17 mouse cellular contexts compared by ENCODE assay signal in the genomic region with DNA sequence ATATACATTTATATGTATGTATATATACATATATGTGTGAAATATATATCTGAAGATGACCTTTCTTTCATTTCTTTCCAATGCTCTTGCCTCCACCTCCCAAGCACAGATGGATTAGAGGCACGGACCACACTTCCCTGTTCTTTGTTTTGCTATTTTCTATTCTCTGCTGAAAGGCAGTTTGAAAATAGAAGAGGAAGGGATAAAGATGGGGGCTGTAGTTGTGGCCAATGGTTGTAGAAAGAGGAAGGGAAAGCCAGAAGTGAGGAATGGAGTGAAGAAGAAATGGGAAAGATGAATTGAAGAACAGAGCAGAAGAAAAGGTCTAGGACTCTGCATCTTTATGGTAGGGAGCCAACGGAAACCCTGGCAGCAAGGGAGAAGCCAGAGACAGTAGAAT.
"Had no signal": no experiment of that assay in that cellular context is flagged by ENCODE, and none has a peak within 500 bp of the region (broad histone marks: within the 10 kb centered on the region; RNA-seq: fewer than 3 reads in every experiment).

No protein-coding gene starts in this region.

- DNase-seq: liver, postnatal 0 days; lung, adult 2 months; lung, postnatal 14 days; lung, postnatal 36 days; right cerebral cortex, postnatal 14 days; thymus, adult 2 months; thymus, postnatal 25 days; thymus, postnatal 4 days had no signal

- H3K4me1 ChIP-seq: neural tube, embryonic 12.5 days; stomach, embryonic 15.5 days had no signal

- H3K4me3 ChIP-seq: lung, embryonic 15.5 days; megakaryocyte, embryonic 14.5 days; midbrain, embryonic 13.5 days; midbrain, embryonic 15.5 days; neural tube, embryonic 12.5 days; stomach, embryonic 15.5 days had no signal

- H3K27ac ChIP-seq: lung, embryonic 15.5 days; macrophage; midbrain, embryonic 13.5 days; midbrain, embryonic 15.5 days; neural tube, embryonic 12.5 days; stomach, embryonic 15.5 days; stomach, postnatal 0 days had no signal

- ATAC-seq: liver, postnatal 0 days; lung, postnatal 0 days; midbrain, embryonic 13.5 days; midbrain, embryonic 15.5 days had no signal
